Mouse (Mus musculus) MEL (cell line): ENCODE data around the gene Zfp11. TPM values are rescaled to one million over a fixed set of nuclear protein-coding genes. Genes with fewer than 3 reads are reported as not detected.

Experiments
- DNase-seq: peaks from one replicate; pipeline ENCODE4 v3.0.0; 2011; ENCODE audit warnings: low read depth, low spot score
- H3K27ac ChIP-seq: 2 replicates; pipeline ENCODE4 v1.5.1; 2012; ENCODE audit warnings: low read depth, mild to moderate bottlenecking, control low read depth, low read length, moderate library complexity; ENCODE audit not compliant: control insufficient read depth
- H3K27me3 ChIP-seq, 2 experiments: fragments of 150-350 bp in 1 of 2; sonication (generic) in 1 of 2; 2 replicates each; pipeline ENCODE4 v1.6.1; 2012; ENCODE audit warnings: low read length in 2 of 2, mild to moderate bottlenecking in 2 of 2, improper control_type of control experiment in 1 of 2, moderate library complexity in 1 of 2; ENCODE audit not compliant: insufficient read depth in 2 of 2, control insufficient read depth in 1 of 2
- H3K36me3 ChIP-seq, 2 experiments: 2 replicates each; pipeline ENCODE4 v1.6.1; 2012 to 2014; ENCODE audit warnings: low read length in 2 of 2, improper control_type of control experiment in 1 of 2, inconsistent platforms in 1 of 2, mild to moderate bottlenecking in 1 of 2; ENCODE audit not compliant: insufficient read depth in 2 of 2, control insufficient read depth in 1 of 2
- H3K4me1 ChIP-seq, 2 experiments: fragments of 150-350 bp in 1 of 2; sonication (generic) in 1 of 2; 2 replicates each; pipeline ENCODE4 v1.6.1; 2012; ENCODE audit warnings: low read length in 2 of 2, improper control_type of control experiment in 1 of 2, mild to moderate bottlenecking in 1 of 2; ENCODE audit not compliant: insufficient read depth in 2 of 2, control insufficient read depth in 1 of 2
- H3K4me3 ChIP-seq, 2 experiments: fragments of 150-350 bp in 1 of 2; sonication (generic) in 1 of 2; 2 replicates each; pipeline ENCODE4 v1.5.1; 2012; ENCODE audit warnings: low read depth in 2 of 2, low read length in 2 of 2, mild to moderate bottlenecking in 2 of 2, moderate library complexity in 2 of 2, control low read depth in 1 of 2, improper control_type of control experiment in 1 of 2; ENCODE audit not compliant: control insufficient read depth in 1 of 2, insufficient read depth in 1 of 2
- H3K79me2 ChIP-seq: 2 replicates; pipeline ENCODE4 v1.6.1; 2012; ENCODE audit warnings: mild to moderate bottlenecking, low read length, moderate library complexity; ENCODE audit not compliant: control insufficient read depth, poor library complexity, insufficient read depth
- H3K9ac ChIP-seq: 2 replicates; pipeline ENCODE4 v1.6.1; 2012; ENCODE audit warnings: low read depth, mild to moderate bottlenecking, control low read depth, low read length, moderate library complexity; ENCODE audit not compliant: control insufficient read depth, poor library complexity, severe bottlenecking
- H3K9me3 ChIP-seq: fragments of 150-350 bp; sonication (generic); replicated peaks from 2 replicates; pipeline ENCODE4 v1.6.1; 2012; ENCODE audit warnings: mild to moderate bottlenecking, low read length, improper control_type of control experiment, moderate library complexity; ENCODE audit not compliant: insufficient read depth
- BHLHE40 ChIP-seq: IDR thresholded peaks from 2 replicates; pipeline ENCODE4 v1.6.1; 2012; ENCODE audit warnings: low read depth, mild to moderate bottlenecking, inconsistent platforms, low read length, improper control_type of control experiment, borderline replicate concordance
- CHD1 ChIP-seq: IDR thresholded peaks from 2 replicates; pipeline ENCODE4 v1.6.1; 2012; ENCODE audit warnings: low read depth, mild to moderate bottlenecking, inconsistent platforms, low read length, improper control_type of control experiment
- CHD2 ChIP-seq: IDR thresholded peaks from 2 replicates; pipeline ENCODE4 v1.6.1; 2011; ENCODE audit warnings: low read length, improper control_type of control experiment
- CTCF ChIP-seq, 3 experiments: IDR thresholded peaks in 2 of 3; conservative IDR thresholded peaks in 1 of 3; 2 replicates each; pipeline ENCODE4 v1.5.1; 2011 to 2012; ENCODE audit warnings: low read length in 3 of 3, low read depth in 2 of 3, mild to moderate bottlenecking in 2 of 3, improper control_type of control experiment in 1 of 3, inconsistent platforms in 1 of 3, mixed read lengths in 1 of 3, moderate library complexity in 1 of 3; ENCODE audit not compliant: control insufficient read depth in 1 of 3, insufficient read depth in 1 of 3, poor library complexity in 1 of 3, severe bottlenecking in 1 of 3
- ELF1 ChIP-seq: IDR thresholded peaks from 2 replicates; pipeline ENCODE4 v1.6.1; 2014; ENCODE audit warnings: low read depth, mild to moderate bottlenecking, inconsistent platforms, low read length, improper control_type of control experiment, moderate library complexity
- EP300 ChIP-seq, 2 experiments: IDR thresholded peaks; 2 replicates each; pipeline ENCODE4 v1.6.1; 2011; ENCODE audit warnings: improper control_type of control experiment in 2 of 2, low read length in 2 of 2, low read depth in 1 of 2, mild to moderate bottlenecking in 1 of 2
- ETS1 ChIP-seq: IDR thresholded peaks from 2 replicates; pipeline ENCODE4 v1.6.1; 2012; ENCODE audit warnings: low read depth, mild to moderate bottlenecking, inconsistent platforms, low read length, improper control_type of control experiment, moderate library complexity
- GATA1 ChIP-seq: IDR thresholded peaks from 2 replicates; pipeline ENCODE4 v1.6.1; 2011; ENCODE audit warnings: low read depth, low read length, improper control_type of control experiment
- KAT2A ChIP-seq: conservative IDR thresholded peaks from 2 replicates; pipeline ENCODE4 v1.6.1; 2012; ENCODE audit warnings: low read depth, low read length, improper control_type of control experiment, inconsistent platforms
- MAFK ChIP-seq: IDR thresholded peaks from 2 replicates; pipeline ENCODE4 v1.6.1; 2011; ENCODE audit warnings: low read depth, mild to moderate bottlenecking, low read length, improper control_type of control experiment, borderline replicate concordance
- MAX ChIP-seq: IDR thresholded peaks from 2 replicates; pipeline ENCODE4 v1.6.1; 2011; ENCODE audit warnings: low read length, improper control_type of control experiment
- MAZ ChIP-seq: IDR thresholded peaks from 2 replicates; pipeline ENCODE4 v1.6.1; 2012; ENCODE audit warnings: low read depth, mild to moderate bottlenecking, inconsistent platforms, low read length, improper control_type of control experiment
- MEF2A ChIP-seq: IDR thresholded peaks from 2 replicates; pipeline ENCODE4 v1.6.1; 2014; ENCODE audit warnings: low read depth, mild to moderate bottlenecking, inconsistent platforms, low read length, improper control_type of control experiment; ENCODE audit not compliant: poor library complexity, insufficient replicate concordance, severe bottlenecking; ENCODE audit errors: extremely low read depth
- MXI1 ChIP-seq: IDR thresholded peaks from 2 replicates; pipeline ENCODE4 v1.6.1; 2011; ENCODE audit warnings: mild to moderate bottlenecking, low read depth, low read length, improper control_type of control experiment
- NELFE ChIP-seq: IDR thresholded peaks from 2 replicates; pipeline ENCODE4 v1.6.1; 2011; ENCODE audit warnings: low read depth, low read length, improper control_type of control experiment
- NRF1 ChIP-seq: IDR thresholded peaks from 2 replicates; pipeline ENCODE4 v1.6.1; 2014; ENCODE audit warnings: low read depth, mild to moderate bottlenecking, inconsistent platforms, low read length, improper control_type of control experiment, moderate library complexity; ENCODE audit not compliant: poor library complexity, insufficient read depth, severe bottlenecking
- POLR2A ChIP-seq, 2 experiments: IDR thresholded peaks; 2 replicates each; pipeline ENCODE4 v1.6.1; 2011 to 2012; ENCODE audit warnings: low read length in 2 of 2, mild to moderate bottlenecking in 2 of 2, control low read depth in 1 of 2, improper control_type of control experiment in 1 of 2, low read depth in 1 of 2, moderate library complexity in 1 of 2; ENCODE audit not compliant: control insufficient read depth in 1 of 2, insufficient read depth in 1 of 2, poor library complexity in 1 of 2
- POLR2AphosphoS5 ChIP-seq: IDR thresholded peaks from 2 replicates; pipeline ENCODE4 v1.6.1; 2012; ENCODE audit warnings: low read depth, borderline replicate concordance, mild to moderate bottlenecking, inconsistent platforms, low read length, moderate library complexity, mixed read lengths
- RAD21 ChIP-seq: IDR thresholded peaks from 2 replicates; pipeline ENCODE4 v1.6.1; 2011; ENCODE audit warnings: mild to moderate bottlenecking, low read depth, low read length, improper control_type of control experiment
- RCOR1 ChIP-seq: IDR thresholded peaks from 2 replicates; pipeline ENCODE4 v1.6.1; 2012; ENCODE audit warnings: low read depth, mild to moderate bottlenecking, inconsistent platforms, low read length, improper control_type of control experiment
- SIN3A ChIP-seq: IDR thresholded peaks from 2 replicates; pipeline ENCODE4 v1.6.1; 2012; ENCODE audit warnings: low read length, improper control_type of control experiment, inconsistent platforms
- TAL1 ChIP-seq: IDR thresholded peaks from 2 replicates; pipeline ENCODE4 v1.6.1; 2012; ENCODE audit warnings: mild to moderate bottlenecking, inconsistent platforms, low read length, moderate library complexity, mixed read lengths
- TBP ChIP-seq: IDR thresholded peaks from 2 replicates; pipeline ENCODE4 v1.8.0; 2011; ENCODE audit warnings: low read depth, low read length, improper control_type of control experiment
- TCF12 ChIP-seq: IDR thresholded peaks from 2 replicates; pipeline ENCODE4 v1.6.1; 2014; ENCODE audit warnings: low read depth, mild to moderate bottlenecking, inconsistent platforms, low read length, improper control_type of control experiment, moderate library complexity
- USF1 ChIP-seq: IDR thresholded peaks from 2 replicates; pipeline ENCODE4 v1.6.1; 2014; ENCODE audit warnings: low read depth, mild to moderate bottlenecking, inconsistent platforms, low read length, improper control_type of control experiment, moderate library complexity
- USF2 ChIP-seq, 2 experiments: IDR thresholded peaks; 2 replicates each; pipeline ENCODE4 v1.6.1; 2011 to 2012; ENCODE audit warnings: improper control_type of control experiment in 2 of 2, low read length in 2 of 2, borderline replicate concordance in 1 of 2, inconsistent platforms in 1 of 2, low read depth in 1 of 2, mild to moderate bottlenecking in 1 of 2; ENCODE audit not compliant: insufficient read depth in 1 of 2
- ZC3H11A ChIP-seq: IDR thresholded peaks from 2 replicates; pipeline ENCODE4 v1.6.1; 2012; ENCODE audit warnings: low read depth, mild to moderate bottlenecking, inconsistent platforms, low read length, improper control_type of control experiment
- ZKSCAN1 ChIP-seq: IDR thresholded peaks from 2 replicates; pipeline ENCODE4 v1.6.1; 2012; ENCODE audit warnings: low read depth, mild to moderate bottlenecking, inconsistent platforms, low read length, improper control_type of control experiment, moderate library complexity
- ZMIZ1 ChIP-seq: IDR thresholded peaks from 2 replicates; pipeline ENCODE4 v1.6.1; 2012; ENCODE audit warnings: low read depth, mild to moderate bottlenecking, inconsistent platforms, low read length, improper control_type of control experiment, moderate library complexity
- ZNF384 ChIP-seq: IDR thresholded peaks from 2 replicates; pipeline ENCODE4 v1.6.1; 2012; ENCODE audit warnings: low read depth, mild to moderate bottlenecking, inconsistent platforms, low read length, improper control_type of control experiment
- polyA plus RNA-seq, 2 experiments: library from polyadenylated mRNA; stranded (reverse) in 1 of 2; unstranded in 1 of 2; fragments of >175 nt in 1 of 2; fragments of >200 nt in 1 of 2; gene quantifications; 2 replicates each; pipeline versions ENCODE4 v1.2.1 to v1.2.4; 2012; ENCODE audit warnings: low replicate concordance in 2 of 2, low read depth in 1 of 2; ENCODE audit not compliant: insufficient read length in 2 of 2, insufficient read depth in 1 of 2, missing spikeins in 1 of 2
- total RNA-seq: library from RNA; depleted of rRNA; stranded (reverse); fragments of 300-350 nt; gene quantifications from 2 replicates; pipeline ENCODE4 v1.2.3, GENCODE M21; 2012

Zfp11 gene
- total and polyA plus RNA-seq, 3 experiments, result 0.03 TPM; not detected in 2

DNA sequence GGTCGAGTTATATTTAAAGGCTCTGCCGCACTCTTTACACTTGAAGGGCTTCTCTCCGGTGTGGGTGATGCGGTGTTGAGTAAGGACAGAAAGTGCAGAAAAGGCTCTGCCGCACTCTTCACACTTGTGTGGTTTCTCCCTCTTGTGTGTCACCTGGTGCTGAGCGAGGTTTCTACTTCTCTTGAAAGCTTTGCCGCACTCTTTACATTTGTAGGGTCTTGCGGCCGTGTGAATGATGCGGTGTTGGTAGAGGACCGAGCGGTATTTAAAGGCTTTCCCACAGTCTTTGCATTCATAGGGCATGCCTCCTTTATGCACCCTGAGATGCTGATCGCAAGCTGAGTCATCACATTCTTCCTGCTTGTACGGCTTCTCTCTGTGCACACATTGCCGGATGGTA, 12.0 kb downstream of the Zfp11 start:
- DNase-seq, result no peak
- Histone ChIP-seq H3K79me2 (no peaks in the 10 kb centered on the region), H3K36me3 (no peaks in the 10 kb centered on the region), H3K4me1 (no peaks in the 10 kb centered on the region), H3K27ac (no peak overlapping the region), H3K4me3 (no peak overlapping the region), H3K9me3 (no peaks in the 10 kb centered on the region), H3K27me3 (no peaks in the 10 kb centered on the region), H3K9ac (no peak overlapping the region)
- TF ChIP-seq SIN3A (no peak), EP300 (IDR thresholded peaks at IDR 0.05; ENCODE audit: low read depth in 1 of 2, low read length in 2 of 2) (no peak), MEF2A (no peak), CHD2 (no peak), ZKSCAN1 (no peak), CTCF (IDR thresholded peaks at IDR 0.05 in 2 of 3, conservative IDR thresholded peaks at IDR 0.05 in 1 of 3; ENCODE audit: control insufficient read depth in 1 of 3, insufficient read depth in 1 of 3, low read depth in 2 of 3, low read length in 3 of 3, poor library complexity in 1 of 3, severe bottlenecking in 1 of 3) (no peak), POLR2A (IDR thresholded peaks at IDR 0.05; ENCODE audit: control insufficient read depth in 1 of 2, insufficient read depth in 1 of 2, low read depth in 1 of 2, low read length in 2 of 2, poor library complexity in 1 of 2) (no peak), NRF1 (no peak), POLR2AphosphoS5 (no peak), ZMIZ1 (no peak), CHD1 (no peak), BHLHE40 (no peak), MAX (no peak), GATA1 (no peak), MAZ (no peak), NELFE (no peak), RAD21 (no peak), USF1 (no peak), TBP (no peak)

- Histone ChIP-seq H3K27ac (no peak overlapping the region), H3K27me3 (no peaks in the 10 kb centered on the region)
- no peak for DNase-seq
These were observed 12.9 kb downstream of the Zfp11 start for GRCm38 (mm10) chr5:129657016-129657415.

More at GRCm38 (mm10) chr5:129657016-129657415, 12.9 kb downstream of the Zfp11 start:
- no peaks in the 10 kb centered on the region for H3K9me3 ChIP-seq
- H3K79me2 ChIP-seq, result no peaks in the 10 kb centered on the region
- no peaks in the 10 kb centered on the region for H3K36me3 ChIP-seq
- H3K4me3 ChIP-seq, result no peak overlapping the region
- no peaks in the 10 kb centered on the region for H3K4me1 ChIP-seq
- TF ChIP-seq ELF1, result no peak
- no peak for TF ChIP-seq CTCF (IDR thresholded peaks at IDR 0.05 in 2 of 3, conservative IDR thresholded peaks at IDR 0.05 in 1 of 3; ENCODE audit: control insufficient read depth in 1 of 3, insufficient read depth in 1 of 3, low read depth in 2 of 3, low read length in 3 of 3, poor library complexity in 1 of 3, severe bottlenecking in 1 of 3)
- no peak for TF ChIP-seq TAL1
- TF ChIP-seq MXI1, result no peak
- no peak for TF ChIP-seq USF2 (IDR thresholded peaks at IDR 0.05; ENCODE audit: borderline replicate concordance in 1 of 2, insufficient read depth in 1 of 2, low read depth in 1 of 2, low read length in 2 of 2)
- no peak for TF ChIP-seq TCF12
- TF ChIP-seq ZC3H11A, result no peak
- no peak for TF ChIP-seq KAT2A
- TF ChIP-seq RCOR1, result no peak
- TF ChIP-seq ETS1, result no peak
- no peak for TF ChIP-seq USF1
- TF ChIP-seq POLR2AphosphoS5, result no peak
- TF ChIP-seq ZNF384, result no peak
- no peak for TF ChIP-seq MAZ
- TF ChIP-seq MAFK, result no peak
- TF ChIP-seq GATA1, result no peak
- no peak overlapping the region for H3K9ac ChIP-seq
